Mouse (Mus musculus) spleen, adult 2 months (tissue): ENCODE data around the gene Btbd3. TPM values are rescaled to one million over a fixed set of nuclear protein-coding genes. Genes with fewer than 3 reads are reported as not detected.

Experiments used
- DNase-seq, 2 experiments: peaks; one replicate each; pipeline versions ENCODE4 v3.0.0 to v3.0.0-alpha.2; 2012 to 2021; ENCODE audit warnings: low spot score in 2 of 2, low read depth in 1 of 2
- H3K27ac ChIP-seq: fragments of 200-500 bp; 2 replicates; pipeline ENCODE4 v1.5.1; 2012; ENCODE audit warnings: low read length, inconsistent platforms; ENCODE audit not compliant: insufficient read depth
- H3K27me3 ChIP-seq: fragments of 200-500 bp; 2 replicates; pipeline ENCODE4 v1.6.1; 2012; ENCODE audit warnings: mild to moderate bottlenecking, moderate library complexity, low read length, inconsistent platforms; ENCODE audit not compliant: control insufficient read depth, insufficient read depth
- H3K36me3 ChIP-seq: fragments of 200-500 bp; 2 replicates; pipeline ENCODE4 v1.6.1; 2012; ENCODE audit warnings: mild to moderate bottlenecking, low read length, inconsistent platforms; ENCODE audit not compliant: control insufficient read depth, insufficient read depth
- H3K4me1 ChIP-seq: fragments of 200-500 bp; 2 replicates; pipeline ENCODE4 v1.6.1; 2011; ENCODE audit warnings: inconsistent platforms; ENCODE audit not compliant: control insufficient read depth, insufficient read depth, insufficient read length
- H3K4me3 ChIP-seq: fragments of 200-500 bp; 2 replicates; pipeline ENCODE4 v1.5.1; 2011; ENCODE audit warnings: mild to moderate bottlenecking, inconsistent platforms; ENCODE audit not compliant: insufficient read depth, insufficient read length; ENCODE audit errors: extremely low read depth
- CTCF ChIP-seq: fragments of 200-500 bp; IDR thresholded peaks from 2 replicates; pipeline ENCODE4 v1.5.1; 2011; ENCODE audit warnings: mild to moderate bottlenecking, inconsistent platforms; ENCODE audit not compliant: insufficient read depth, insufficient read length, insufficient replicate concordance; ENCODE audit errors: extremely low read depth
- POLR2A ChIP-seq: fragments of 200-500 bp; IDR thresholded peaks from 2 replicates; pipeline ENCODE4 v1.6.1; 2011; ENCODE audit warnings: low read depth, low read length, inconsistent platforms
- WGBS: fragments of 180-500 bp; shearing (Covaris S2); methylation state at CpG from one replicate; pipeline ENCODE4 v1.1.7; 2018; 5-methylcytosine and 5-hydroxymethylcytosine counted together
- polyA plus RNA-seq: library from polyadenylated mRNA; depleted of rRNA; stranded (reverse); fragments of >200 nt; gene quantifications from 2 replicates; pipeline ENCODE4 v1.2.3, GENCODE M21; 2012

The Btbd3 gene
- polyA plus RNA-seq, 1 experiment, result 2.4 TPM

DNA sequence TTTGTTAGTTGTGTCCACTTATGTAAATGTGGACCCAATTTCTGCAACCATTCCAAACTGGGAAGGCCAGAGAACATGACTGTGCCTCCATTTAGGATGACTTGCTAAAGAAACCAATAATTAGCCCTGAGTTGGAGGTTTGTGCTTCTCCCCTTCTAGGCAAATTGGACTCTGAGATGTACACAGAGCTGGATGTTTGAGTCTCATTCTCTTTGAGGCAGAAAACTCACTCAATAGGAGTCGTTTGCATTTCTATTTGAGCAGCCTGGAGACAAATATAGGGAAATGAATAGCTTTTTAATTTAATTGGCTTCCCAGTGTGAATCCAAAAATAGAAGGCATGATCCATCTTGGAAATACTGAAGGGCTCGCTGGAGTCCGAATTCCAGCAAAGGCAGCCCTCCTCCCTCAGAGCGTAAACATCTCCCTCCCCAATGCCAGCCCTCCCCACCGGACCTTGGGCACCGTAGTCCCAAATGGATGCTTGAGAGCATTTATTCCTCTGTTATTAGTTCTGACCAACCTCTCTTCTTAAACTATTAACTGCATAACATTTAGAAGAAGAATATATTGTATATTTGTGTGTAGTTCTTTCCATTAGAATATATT is 81.6 kb downstream of the Btbd3 start:
- no peak for TF ChIP-seq POLR2A
- no peak for TF ChIP-seq CTCF
- H3K4me3 ChIP-seq, result no peak overlapping the region
- H3K36me3 ChIP-seq, result no peaks in the 10 kb centered on the region
- WGBS, result 86% methylated on average over 6 of the region's 6 CpGs
- no peaks in the 10 kb centered on the region for H3K4me1 ChIP-seq
- no peak for DNase-seq
- no peaks in the 10 kb centered on the region for H3K27me3 ChIP-seq
- H3K27ac ChIP-seq, result no peak overlapping the region

DNA sequence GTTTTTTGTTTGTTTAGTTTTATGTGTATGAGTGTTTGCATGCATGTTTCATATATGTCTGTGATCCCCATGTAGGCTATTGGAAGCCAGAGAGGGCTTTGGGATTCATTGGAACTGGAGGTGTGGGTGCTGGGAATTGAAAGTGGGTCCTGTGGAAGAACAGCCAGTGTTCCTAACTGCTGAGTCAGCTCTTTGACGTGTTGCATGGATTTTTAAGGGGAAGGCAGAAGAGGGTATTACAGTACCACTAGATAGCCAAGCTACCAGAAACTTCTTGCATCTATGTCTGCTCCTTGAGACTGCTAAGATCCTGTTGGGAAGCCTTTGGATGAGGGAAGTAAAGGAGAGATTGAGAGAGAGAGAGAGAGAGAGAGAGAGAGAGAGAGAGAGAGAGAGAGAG is 82.2 kb downstream of the Btbd3 start:
- no peaks in the 10 kb centered on the region for H3K36me3 ChIP-seq
- H3K4me3 ChIP-seq, result no peak overlapping the region
- DNase-seq, result no peak
- H3K27me3 ChIP-seq, result no peaks in the 10 kb centered on the region
- TF ChIP-seq POLR2A, result no peak
- no peak for TF ChIP-seq CTCF
- H3K4me1 ChIP-seq, result no peaks in the 10 kb centered on the region
- no peak overlapping the region for H3K27ac ChIP-seq
- WGBS, result 75% methylated on average over 1 of the region's 1 CpGs

GRCm38 (mm10) chr2:138355366-138355765 is 99.0 kb downstream of the Btbd3 start:
- no peak for TF ChIP-seq POLR2A
- TF ChIP-seq CTCF, result no peak
- Histone ChIP-seq H3K27me3 (no peaks in the 10 kb centered on the region), H3K4me1 (no peaks in the 10 kb centered on the region), H3K4me3 (no peak overlapping the region), H3K36me3 (no peaks in the 10 kb centered on the region), H3K27ac (no peak overlapping the region)
- no peak for DNase-seq
- 83% methylated on average over 3 of the region's 3 CpGs for WGBS

DNA sequence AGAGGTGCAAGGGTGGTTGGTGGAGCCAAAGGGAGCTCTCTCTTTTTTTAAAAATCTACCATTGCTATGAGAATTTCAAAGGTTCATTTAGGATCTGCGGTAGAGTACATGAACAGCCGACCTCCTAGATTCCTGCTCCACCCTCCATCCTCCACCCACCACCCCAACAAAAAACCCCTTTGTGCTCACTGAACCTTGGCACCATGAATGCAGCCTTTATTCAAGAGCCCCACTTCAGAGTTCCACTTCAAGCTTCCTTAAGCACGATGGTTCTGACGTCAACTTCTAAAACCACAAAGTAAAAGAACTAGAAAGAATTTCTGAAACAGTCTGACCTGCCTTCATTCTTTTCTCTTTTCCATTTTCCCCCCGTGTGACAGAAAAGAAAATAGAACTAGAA is 106.1 kb downstream of the Btbd3 start:
- H3K36me3 ChIP-seq, result no peaks in the 10 kb centered on the region
- H3K4me3 ChIP-seq, result no peak overlapping the region
- H3K4me1 ChIP-seq, result no peaks in the 10 kb centered on the region
- 54% methylated on average over 5 of the region's 5 CpGs for WGBS
- H3K27ac ChIP-seq, result no peak overlapping the region
- no peaks in the 10 kb centered on the region for H3K27me3 ChIP-seq
- TF ChIP-seq CTCF (no peak), POLR2A (no peak)
- no peak for DNase-seq

GRCm38 (mm10) chr2:138365391-138365790 is 109.0 kb downstream of the Btbd3 start:
- 82% methylated on average over 4 of the region's 4 CpGs for WGBS
- TF ChIP-seq POLR2A (no peak), CTCF (no peak)

DNA sequence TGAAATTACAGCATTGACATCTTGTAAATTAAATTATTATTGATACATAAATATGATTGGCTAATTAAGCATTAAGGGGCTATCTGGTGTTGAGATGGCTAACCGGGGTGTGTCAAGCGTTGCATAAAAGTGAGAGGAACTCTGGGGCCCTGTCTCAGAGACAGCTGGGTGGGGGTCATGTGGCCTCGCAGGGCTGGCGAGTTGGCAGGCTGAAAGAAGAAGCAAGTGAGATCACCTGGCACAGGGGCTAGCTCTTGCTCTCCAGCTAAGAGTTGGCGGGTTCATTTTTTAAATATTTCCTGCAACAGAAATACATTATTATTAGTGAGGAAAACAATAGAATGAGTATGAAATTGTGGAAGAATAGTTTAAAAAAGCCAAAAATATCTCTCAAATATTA is 118.2 kb downstream of the Btbd3 start:
- Histone ChIP-seq H3K4me3 (no peak overlapping the region), H3K36me3 (no peaks in the 10 kb centered on the region), H3K27ac (no peak overlapping the region), H3K27me3 (no peaks in the 10 kb centered on the region), H3K4me1 (no peaks in the 10 kb centered on the region)
- TF ChIP-seq POLR2A, result no peak
- TF ChIP-seq CTCF, result no peak
- no peak for DNase-seq
- WGBS, result 85% methylated on average over 5 of the region's 5 CpGs

More at GRCm38 (mm10) chr2:138365391-138365790, 109.0 kb downstream of the Btbd3 start:
- H3K27ac ChIP-seq, result no peak overlapping the region
- no peaks in the 10 kb centered on the region for H3K36me3 ChIP-seq
- H3K4me1 ChIP-seq, result no peaks in the 10 kb centered on the region
- DNase-seq, result no peak
- H3K4me3 ChIP-seq, result no peak overlapping the region
- H3K27me3 ChIP-seq, result no peaks in the 10 kb centered on the region

DNA sequence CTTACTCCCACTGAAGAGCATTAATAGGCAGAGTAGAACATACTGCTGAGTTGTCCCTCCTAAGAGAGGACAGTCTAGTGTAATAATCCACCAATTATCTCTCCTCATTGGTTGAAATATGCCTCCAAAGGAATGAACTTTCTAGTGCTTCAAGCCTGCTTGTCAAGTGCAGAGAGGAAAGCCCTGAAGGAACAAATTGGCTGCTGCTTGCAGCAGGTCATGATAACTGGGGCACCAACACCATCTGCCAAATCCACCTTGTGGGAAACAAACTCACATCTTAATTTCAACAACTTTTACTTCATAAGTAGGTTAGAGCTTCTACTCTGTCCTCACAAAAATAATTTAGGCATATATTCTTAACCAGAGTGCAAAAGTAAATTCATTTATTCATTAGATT is 122.5 kb downstream of the Btbd3 start:
- TF ChIP-seq POLR2A (no peak), CTCF (no peak)
- Histone ChIP-seq H3K27me3 (no peaks in the 10 kb centered on the region), H3K36me3 (no peaks in the 10 kb centered on the region), H3K27ac (no peak overlapping the region), H3K4me1 (no peaks in the 10 kb centered on the region), H3K4me3 (no peak overlapping the region)
- DNase-seq, result no peak

- Histone ChIP-seq H3K4me3 (no peak overlapping the region), H3K27ac (no peak overlapping the region), H3K27me3 (no peaks in the 10 kb centered on the region), H3K36me3 (no peaks in the 10 kb centered on the region), H3K4me1 (no peaks in the 10 kb centered on the region)
- WGBS, result 69% methylated on average over 2 of the region's 2 CpGs
- no peak for DNase-seq
- no peak for TF ChIP-seq POLR2A
- no peak for TF ChIP-seq CTCF
These were observed 128.4 kb downstream of the Btbd3 start for GRCm38 (mm10) chr2:138384762-138385161.
